Mouse (Mus musculus): ENCODE measurements around the gene Bicc1.

Gene Bicc1

DNA sequence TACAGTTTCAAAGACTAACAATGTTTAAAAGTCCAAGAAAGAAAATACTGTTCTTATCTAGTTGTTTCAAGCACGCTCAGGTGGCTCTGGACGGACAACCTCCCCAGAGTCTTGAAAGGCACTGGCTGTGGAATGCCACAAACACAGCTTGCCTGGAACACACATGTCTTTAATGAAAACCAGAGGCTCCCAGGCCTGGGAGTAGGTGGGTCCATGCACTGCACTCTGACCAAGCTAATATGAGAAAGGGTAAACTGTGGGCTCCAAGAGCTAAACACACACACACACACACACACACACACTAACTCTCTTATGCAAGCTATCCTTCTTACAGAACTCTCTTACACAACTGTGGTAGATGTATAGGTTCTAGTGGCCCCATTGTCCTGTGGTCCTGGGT is 99.2 kb downstream of the Bicc1 start:
- TF ChIP-seq GATA4 (IDR thresholded peaks at IDR 0.05; ENCODE audit: insufficient replicate concordance, low read length) = no peak

DNA sequence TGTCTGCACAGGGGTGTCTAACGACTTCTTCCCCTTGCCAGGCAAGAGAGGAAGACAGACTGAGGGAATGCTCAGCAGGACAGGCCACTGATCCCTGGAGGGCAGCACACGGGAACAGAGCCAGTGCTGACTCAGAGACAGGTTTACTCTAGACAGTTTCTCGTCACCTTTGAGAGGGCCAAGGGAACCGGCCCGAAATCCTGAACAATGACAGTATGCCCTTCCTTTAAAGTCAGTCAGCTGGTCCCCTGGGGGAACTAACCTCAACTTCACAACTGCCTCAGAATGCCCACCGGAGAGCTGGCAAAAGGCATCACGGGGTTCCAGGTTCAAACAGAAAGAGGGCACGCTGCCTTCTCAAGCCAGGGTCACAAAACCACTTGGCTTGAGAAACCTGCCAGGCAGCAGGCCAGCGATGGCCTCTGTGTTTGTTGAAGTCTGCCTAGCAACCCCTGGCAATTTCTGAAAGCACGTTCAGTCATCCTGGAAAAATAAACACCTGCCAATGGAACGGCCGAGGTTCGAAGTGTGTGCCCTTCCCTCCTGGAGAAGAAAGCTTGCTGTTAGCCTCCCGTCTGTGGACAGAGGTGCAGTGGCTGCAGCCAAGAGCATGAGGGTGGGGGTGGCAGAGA is 100.8 kb downstream of the Bicc1 start:
- no peak for TF ChIP-seq GATA4 (IDR thresholded peaks at IDR 0.05; ENCODE audit: insufficient replicate concordance, low read length)

DNA sequence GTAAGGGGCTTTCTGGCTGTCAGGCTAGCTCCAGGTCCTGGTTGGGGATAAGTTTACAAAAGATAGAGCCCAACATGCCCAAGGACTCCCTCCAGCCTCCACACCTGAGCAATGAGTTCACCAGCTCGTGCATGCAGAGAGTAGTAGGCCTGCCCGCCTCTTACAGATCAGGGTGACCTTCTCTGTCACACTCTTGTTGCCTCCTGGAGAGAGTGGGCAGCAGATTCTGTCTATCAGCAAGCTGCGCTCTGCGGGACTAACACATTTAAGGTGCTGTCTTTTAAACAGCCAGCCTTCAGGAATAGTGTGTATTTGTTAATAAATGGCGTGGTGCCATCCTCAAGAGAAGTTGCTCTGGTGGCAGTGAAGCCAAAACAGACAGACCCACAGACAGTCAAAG is 101.4 kb downstream of the Bicc1 start:
- TF ChIP-seq GATA4 (IDR thresholded peaks at IDR 0.05; ENCODE audit: insufficient replicate concordance, low read length) = no peak

DNA sequence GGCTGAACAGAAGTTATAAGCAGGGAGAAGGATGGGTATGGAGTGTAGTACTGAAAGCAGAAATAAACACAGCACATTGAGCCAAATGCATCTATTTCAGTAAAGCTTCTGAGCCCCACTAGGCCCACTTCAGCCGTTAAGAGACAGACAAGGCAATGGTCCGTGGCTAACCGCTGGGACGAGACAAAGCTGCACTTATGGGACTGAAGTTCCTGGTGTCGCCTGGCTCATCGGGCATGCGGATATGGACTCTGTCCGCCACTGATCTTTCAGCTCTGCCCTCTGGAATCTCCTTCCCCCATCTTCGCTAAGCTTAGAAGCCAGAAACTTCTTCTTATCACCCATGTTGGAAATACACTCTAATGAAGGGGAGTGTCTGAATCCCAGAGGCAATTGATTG is 106.8 kb downstream of the Bicc1 start:
- TF ChIP-seq GATA4 (IDR thresholded peaks at IDR 0.05; ENCODE audit: insufficient replicate concordance, low read length) = no peak

DNA sequence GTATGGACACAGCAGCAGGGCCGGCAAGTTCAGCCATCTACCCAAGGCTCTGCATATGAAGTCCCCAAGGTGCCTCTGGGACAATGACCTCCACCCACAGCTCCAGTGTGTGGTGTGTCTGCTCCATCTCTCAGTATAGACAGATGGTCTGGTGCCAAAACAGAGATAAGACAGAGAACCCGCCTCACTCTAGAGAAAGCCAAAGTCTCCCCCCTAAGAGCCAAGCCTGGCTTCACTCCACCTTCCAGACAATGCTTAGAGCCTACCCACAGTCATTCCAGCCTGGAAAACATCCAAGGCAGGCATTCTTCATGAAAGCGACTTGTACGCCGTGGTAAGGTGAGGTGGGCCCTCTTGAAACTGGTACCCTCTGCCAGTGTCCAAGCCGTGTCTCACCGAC is 107.3 kb downstream of the Bicc1 start:
- no peak for TF ChIP-seq GATA4 (IDR thresholded peaks at IDR 0.05; ENCODE audit: insufficient replicate concordance, low read length)

DNA sequence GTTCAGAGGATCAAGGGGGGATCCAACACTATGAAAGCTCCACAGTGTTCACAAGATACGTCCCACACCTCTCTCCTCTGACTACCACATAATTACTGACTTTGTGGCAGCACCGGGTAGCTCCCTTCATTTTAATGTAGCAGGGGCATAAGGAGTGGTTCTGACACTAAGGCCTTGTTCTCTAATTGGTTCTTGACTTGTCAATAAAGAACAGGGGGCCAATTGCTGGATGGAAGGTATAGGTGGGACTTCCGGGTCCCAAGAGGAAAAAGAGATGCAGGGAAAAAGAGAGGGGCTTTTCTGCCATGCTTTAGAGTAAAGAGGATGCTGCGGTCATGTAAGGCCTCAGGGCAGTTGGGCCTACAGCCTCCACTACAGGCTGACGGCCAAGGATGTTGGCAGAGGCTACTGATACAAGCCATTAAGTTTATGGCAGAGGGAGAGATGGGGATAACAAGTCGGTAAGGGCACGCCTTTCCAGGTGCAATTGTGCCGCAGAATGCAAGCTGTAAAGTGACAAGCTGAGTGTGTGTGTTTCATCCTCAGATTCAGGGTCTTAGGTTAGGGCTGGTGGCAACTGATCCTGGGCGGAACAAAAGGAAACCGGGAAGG is 108.7 kb downstream of the Bicc1 start:
- no peak for TF ChIP-seq GATA4 (IDR thresholded peaks at IDR 0.05; ENCODE audit: insufficient replicate concordance, low read length)

DNA sequence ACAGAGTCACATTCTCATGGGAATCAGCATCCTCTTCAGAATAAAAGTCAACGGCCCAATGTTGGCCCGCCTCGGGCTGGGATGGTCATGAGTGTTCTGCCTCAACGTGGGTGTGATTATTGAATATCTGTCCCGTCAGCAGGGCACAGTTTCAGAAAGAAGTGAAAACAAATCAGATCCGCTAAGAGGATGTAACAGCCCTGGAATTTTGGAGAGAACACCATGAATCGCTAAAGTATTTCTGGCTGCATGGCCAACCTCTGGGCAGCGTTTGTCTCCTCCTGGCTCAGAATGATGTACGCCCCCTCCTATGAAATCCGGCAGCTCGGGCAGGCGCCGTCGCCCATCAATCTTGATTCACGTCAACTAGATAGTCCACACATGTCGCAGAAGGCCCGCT is 110.2 kb downstream of the Bicc1 start:
- TF ChIP-seq GATA4 (IDR thresholded peaks at IDR 0.05; ENCODE audit: insufficient replicate concordance, low read length) = no peak

DNA sequence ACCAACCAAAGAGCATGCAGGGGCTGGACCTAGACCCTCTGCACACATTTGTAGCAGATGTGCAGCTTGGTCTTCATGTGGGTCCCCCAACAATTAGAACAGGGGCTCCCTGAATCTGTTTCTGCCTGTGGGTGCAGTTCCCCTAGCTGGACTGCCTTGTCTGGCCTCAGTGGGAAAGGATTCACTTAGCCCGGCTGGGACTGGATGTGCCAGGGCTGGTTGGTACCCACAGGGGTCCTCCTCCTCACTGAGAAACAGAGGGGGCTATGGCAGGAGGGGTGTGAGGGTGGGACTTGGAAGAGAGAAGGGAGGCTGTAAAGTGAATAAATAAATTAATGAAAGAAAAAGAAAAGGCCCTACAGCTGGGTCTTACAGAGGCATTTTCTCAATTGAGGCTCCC is 115.1 kb downstream of the Bicc1 start:
- TF ChIP-seq GATA4 (IDR thresholded peaks at IDR 0.05; ENCODE audit: insufficient replicate concordance, low read length) = no peak

DNA sequence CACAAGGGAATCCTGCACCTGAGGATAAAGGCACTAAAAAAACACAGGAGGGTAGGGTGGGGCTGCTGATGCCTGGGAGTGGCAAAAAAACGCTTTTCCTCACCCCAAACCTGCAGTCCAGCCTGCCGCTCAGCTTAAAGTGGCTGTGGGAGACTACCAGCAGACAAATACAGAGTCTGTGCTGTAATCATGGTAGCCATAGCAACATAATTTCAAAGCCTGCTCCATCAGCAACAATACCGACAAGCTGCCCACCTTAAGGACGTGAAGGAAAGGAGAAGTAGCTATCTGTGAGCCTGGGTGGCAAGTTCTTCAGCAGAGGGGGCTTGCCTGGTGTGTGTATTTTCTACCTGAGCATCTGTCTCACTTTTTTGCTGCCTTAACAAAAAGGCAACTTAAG is 117.6 kb downstream of the Bicc1 start:
- no peak for TF ChIP-seq GATA4 (IDR thresholded peaks at IDR 0.05; ENCODE audit: insufficient replicate concordance, low read length)

DNA sequence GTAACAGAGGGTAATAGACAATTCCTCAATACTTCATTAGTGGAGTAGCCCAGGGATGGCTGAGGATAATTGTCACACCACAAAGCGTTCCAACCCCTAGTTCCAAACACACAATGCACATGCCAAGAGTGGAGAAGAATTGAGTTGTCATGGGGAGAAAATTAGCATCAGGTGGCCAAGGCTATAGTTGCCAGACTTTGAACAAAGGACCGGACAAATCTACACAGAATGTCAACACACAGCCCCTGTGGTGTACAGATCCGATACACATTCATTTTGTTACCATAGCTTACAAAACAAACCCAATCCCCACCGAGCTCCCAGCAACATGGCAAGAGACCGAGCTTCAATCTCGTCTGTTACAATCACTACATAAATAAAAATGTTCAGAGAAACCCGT is 123.0 kb downstream of the Bicc1 start:
- no peak for TF ChIP-seq GATA4 (IDR thresholded peaks at IDR 0.05; ENCODE audit: insufficient replicate concordance, low read length)

DNA sequence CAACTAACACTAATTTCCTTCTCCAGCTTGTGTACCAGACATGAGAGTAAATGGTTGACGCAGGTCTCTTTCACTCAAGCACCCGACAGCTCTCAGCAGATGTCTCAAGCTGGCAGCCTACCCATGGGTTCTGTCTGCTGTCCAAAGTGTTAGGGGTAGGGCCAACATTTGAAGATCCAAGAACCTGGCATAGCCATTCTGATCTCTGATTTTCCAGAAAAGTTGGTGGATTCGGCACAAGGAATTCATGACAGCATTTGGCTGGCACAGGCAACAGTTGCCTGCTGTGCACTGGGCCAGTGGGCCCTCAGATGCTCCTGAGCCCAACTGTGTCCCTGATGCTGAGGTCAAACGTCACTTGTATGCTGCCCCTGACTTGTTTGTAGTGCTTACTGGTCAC is 130.5 kb downstream of the Bicc1 start:
- TF ChIP-seq GATA4 (IDR thresholded peaks at IDR 0.05; ENCODE audit: insufficient replicate concordance, low read length) = no peak

DNA sequence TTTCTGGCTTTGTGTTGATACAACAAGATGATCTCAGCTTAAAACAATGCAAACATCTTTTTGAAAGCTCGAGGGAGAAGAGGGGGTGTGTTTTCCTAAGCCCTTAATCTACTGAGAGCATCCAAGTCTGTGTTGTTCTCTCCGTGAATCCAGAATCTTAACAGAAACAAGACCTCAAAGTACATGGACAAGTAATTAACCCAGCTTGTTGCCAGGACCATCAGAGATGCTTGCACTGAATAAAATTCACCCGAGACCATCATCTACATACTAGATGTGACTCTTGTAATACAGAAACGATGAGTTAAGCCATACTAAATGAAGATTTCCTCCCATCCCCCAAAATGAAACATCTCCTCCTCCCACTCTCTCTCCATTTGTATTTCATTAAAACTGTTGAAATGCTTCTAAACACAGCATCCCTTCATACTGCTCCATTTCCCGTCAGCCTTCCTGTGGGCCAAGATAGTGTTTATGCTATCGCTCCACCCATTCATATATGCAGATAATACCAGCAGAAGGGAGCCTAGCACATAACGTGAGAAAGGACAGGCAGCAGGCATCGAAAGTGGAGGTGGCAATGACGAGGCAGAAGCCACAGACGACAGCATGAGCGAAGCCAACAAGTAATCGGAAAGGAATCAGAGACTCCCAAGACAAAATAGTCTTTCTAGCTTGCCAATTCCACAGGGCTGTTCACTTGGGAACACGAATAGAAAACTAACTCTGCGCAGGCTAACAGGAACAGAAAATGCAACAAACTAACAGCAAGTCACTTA is 131.2 kb downstream of the Bicc1 start:
- no peak for TF ChIP-seq GATA4 (IDR thresholded peaks at IDR 0.05; ENCODE audit: insufficient replicate concordance, low read length)

DNA sequence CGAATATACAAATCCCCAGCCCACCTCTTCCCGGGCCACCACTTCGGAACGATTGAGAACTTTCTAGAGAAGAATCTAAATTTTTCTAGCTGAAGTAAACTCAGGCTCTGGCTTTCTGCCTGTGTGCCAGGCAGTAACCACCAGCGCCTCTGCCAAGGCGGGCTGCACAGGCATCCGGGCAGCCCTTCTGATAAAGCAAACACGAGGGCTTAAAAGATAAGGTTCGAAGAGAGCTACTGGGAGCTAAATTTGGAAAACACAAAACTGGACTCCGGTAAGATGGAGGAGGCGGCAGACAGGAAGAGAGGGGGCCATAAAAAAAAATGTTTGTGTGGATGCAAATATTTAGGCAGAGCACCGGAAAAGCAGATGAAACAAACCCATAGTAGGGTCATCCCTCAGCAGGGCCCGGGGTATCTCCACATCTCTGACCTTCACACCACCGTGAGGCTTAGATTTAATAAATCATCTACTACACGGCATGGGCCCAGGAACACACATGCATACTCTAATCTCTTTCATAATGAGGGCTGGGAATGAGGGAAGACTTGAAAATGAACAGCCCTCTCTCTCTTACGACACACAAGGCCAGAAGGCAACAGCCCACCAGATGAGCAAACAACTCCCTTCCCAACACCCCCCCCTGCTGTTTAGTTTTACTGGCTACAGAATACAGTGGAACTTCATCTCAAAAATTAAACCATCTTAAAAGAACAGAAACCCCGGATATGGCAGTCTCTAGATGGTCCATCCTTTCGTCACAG is 134.2 kb downstream of the Bicc1 start:
- TF ChIP-seq GATA4 (IDR thresholded peaks at IDR 0.05; ENCODE audit: insufficient replicate concordance, low read length) = no peak

DNA sequence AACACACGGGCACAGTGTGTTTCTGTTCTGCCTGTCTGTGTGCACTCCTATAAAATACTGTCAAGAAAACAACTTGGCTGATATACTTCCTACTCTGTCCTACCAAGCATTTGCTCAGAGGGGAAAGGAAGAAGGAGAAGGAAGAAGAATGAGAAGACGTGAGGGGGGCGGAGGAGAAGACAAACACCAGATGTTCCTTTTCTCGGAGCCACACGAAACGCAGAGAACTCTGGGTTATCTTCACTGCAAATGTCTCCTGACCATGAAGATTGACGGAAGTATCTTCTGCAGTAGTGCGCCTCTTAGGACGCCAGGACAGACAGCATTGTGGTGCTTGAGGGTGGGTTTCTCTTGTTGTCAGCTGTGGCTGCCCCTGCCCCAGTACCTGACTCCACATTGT is 134.8 kb downstream of the Bicc1 start:
- TF ChIP-seq GATA4 (IDR thresholded peaks at IDR 0.05; ENCODE audit: insufficient replicate concordance, low read length) = no peak

DNA sequence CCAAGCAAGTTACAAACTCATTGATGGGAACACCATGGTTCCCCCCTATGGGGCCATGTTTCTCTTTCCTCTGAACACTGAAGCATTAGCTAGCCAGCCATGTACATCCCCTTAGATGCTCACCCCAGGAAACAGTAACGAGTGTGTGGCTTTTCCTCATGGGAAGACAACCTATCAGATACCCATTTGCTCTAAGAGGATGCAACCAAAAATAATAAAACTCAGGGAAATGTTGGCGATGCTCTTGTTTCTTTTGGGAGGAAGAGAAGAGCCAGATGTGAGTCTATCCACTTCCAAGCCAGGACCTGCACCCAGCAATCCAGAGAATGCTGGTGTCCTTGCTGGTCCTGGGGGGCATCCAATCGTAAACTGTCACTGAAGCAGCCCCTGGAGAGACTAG is 136.0 kb downstream of the Bicc1 start:
- no peak for TF ChIP-seq GATA4 (IDR thresholded peaks at IDR 0.05; ENCODE audit: insufficient replicate concordance, low read length)

DNA sequence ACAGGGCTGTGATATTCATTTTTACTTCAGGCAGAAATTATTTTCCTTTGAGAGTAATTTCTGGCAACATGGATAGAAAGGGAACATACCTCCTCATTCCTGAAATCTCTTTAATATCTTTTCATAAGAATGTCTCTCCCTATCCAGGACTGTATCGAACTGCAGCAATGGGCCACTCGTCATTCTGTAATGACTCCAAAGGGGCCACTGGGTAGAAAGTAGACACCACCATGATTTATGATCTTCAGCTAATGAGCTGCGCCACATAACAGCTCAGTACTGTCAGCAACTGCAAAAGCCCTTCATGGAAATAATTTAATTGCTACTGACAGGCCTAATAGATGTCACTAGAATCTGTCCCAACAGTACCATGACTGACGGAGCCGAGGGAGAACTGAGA is 139.0 kb downstream of the Bicc1 start:
- TF ChIP-seq GATA4 (IDR thresholded peaks at IDR 0.05; ENCODE audit: insufficient replicate concordance, low read length) = no peak

Data from liver, adult (tissue).